Mouse (Mus musculus) common myeloid progenitor, adult 5-6 weeks (primary cell): ENCODE measurements around the gene Prl5a1. TPM values are rescaled to one million over a fixed set of nuclear protein-coding genes. Genes with fewer than 3 reads are reported as not detected.

Source experiments
- ATAC-seq: replicated peaks from 2 replicates; pipeline ENCODE4 v1.8.0; 2016; ENCODE audit warnings: low read depth, mild to moderate bottlenecking, moderate TSS enrichment, inconsistent platforms; ENCODE audit not compliant: poor library complexity, severe bottlenecking
- total RNA-seq: library from RNA; stranded (forward); fragments of 200-1000, 187-1606 nt; gene quantifications from 2 replicates; pipeline ENCODE4 v1.2.3, GENCODE M21; 2017

Prl5a1 gene
- not detected in 2 replicates for total RNA-seq

GRCm38 (mm10) chr13:28142184-28142583, at the start of gene Prl5a1:
Gene Prl5a1, plus strand, starts transcription at chr13:28142484.
- no peak for ATAC-seq

GRCm38 (mm10) chr13:28096161-28096560, 46.1 kb upstream of the Prl5a1 start:
- ATAC-seq = no peak

GRCm38 (mm10) chr13:28108536-28108935, 33.7 kb upstream of the Prl5a1 start:
- ATAC-seq = no peak

GRCm38 (mm10) chr13:28132781-28133180, 9.5 kb upstream of the Prl5a1 start:
- no peak for ATAC-seq

- no peak for ATAC-seq
Measured at GRCm38 (mm10) chr13:28135790-28136189, 6.5 kb upstream of the Prl5a1 start.

Other genes with a start within 250 kb of the Prl5a1 start
- not detected in 2 replicates for gene Prl4a1, start 126.3 kb upstream of the Prl5a1 start, total RNA-seq
- 26.7 and 27.3 TPM in 2 replicates for gene Gm11361, start 115.0 kb downstream of the Prl5a1 start, total RNA-seq